ENCODE assay signal across 14 mouse cellular contexts in the genomic region with DNA sequence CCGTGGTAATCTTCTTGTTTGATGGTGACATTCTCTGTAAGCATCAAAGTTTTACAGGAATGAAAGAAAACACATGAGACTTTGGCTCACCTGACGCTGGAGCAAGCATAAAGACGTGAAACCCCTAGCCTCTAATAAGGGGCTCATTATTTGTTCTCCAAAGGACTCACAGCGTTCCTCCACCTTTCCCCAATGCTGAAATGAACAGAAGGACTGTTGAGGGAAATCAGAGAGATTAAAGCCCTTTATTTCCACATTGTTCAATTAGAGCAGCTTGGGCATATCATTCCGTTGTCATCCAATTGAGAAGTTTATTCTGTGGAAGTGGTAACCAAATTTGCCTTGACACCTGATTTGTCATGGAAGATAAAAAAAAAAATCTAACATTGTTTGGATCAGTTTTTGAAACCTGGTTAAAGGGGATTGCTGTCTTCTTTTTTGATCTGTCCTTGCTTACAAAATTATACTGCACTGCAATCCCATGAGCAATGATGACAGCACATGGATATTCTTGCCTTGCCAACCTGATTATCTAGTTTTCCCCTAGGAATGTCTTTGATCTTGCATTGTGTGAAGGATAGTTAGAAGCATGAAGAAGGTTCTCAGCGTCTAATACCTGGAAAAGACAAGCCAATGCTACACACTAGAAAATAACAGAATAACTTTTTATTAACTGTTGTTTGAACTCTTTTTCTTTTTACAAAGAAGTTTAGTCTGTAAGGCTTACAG.
"Had no signal": no experiment of that assay in that cellular context is flagged by ENCODE, and none has a peak within 500 bp of the region (broad histone marks: within the 10 kb centered on the region; RNA-seq: fewer than 3 reads in every experiment).

No protein-coding gene starts in this region.

- H3K9ac ChIP-seq: liver, embryonic 12.5 days; liver, embryonic 14.5 days; lung, embryonic 14.5 days; midbrain, embryonic 12.5 days; neural tube, embryonic 12.5 days; stomach, embryonic 15.5 days had no signal

- H3K4me2 ChIP-seq: liver, embryonic 12.5 days; lung, embryonic 14.5 days; midbrain, embryonic 12.5 days; neural tube, embryonic 12.5 days; stomach, embryonic 15.5 days had no signal

- H3K27ac ChIP-seq: liver, embryonic 12.5 days; liver, embryonic 14.5 days; midbrain, embryonic 12.5 days; neural tube, embryonic 12.5 days; stomach, embryonic 15.5 days; stomach, postnatal 0 days had no signal

- H3K4me3 ChIP-seq: liver, embryonic 12.5 days; midbrain, embryonic 12.5 days; neural tube, embryonic 12.5 days; stomach, embryonic 15.5 days had no signal

- ATAC-seq: liver, embryonic 12.5 days had no signal

- DNase-seq: lung, adult 18-20 months; lung, embryonic 14.5 days; lung, postnatal 10 days; lung, postnatal 4 days; right cerebral cortex, postnatal 14 days; thymus, adult 2 months; thymus, postnatal 25 days; thymus, postnatal 4 days had no signal

- H3K4me1 ChIP-seq: liver, embryonic 12.5 days; midbrain, embryonic 12.5 days; neural tube, embryonic 12.5 days; stomach, embryonic 15.5 days had no signal

- H3K9me3 ChIP-seq: liver, embryonic 12.5 days; midbrain, embryonic 12.5 days; neural tube, embryonic 12.5 days; stomach, embryonic 15.5 days had no signal

- H3K36me3 ChIP-seq: liver, embryonic 12.5 days; midbrain, embryonic 12.5 days; neural tube, embryonic 12.5 days; stomach, embryonic 15.5 days had no signal

- H3K27me3 ChIP-seq: liver, embryonic 12.5 days; midbrain, embryonic 12.5 days; neural tube, embryonic 12.5 days; stomach, embryonic 15.5 days had no signal
